Mouse (Mus musculus): ENCODE results near the gene Htt. TPM values are rescaled to one million over a fixed set of nuclear protein-coding genes. Genes with fewer than 3 reads are reported as not detected.
"Not testable (repeated sequence)": the region's sequence is repeated elsewhere in the genome, so short reads cannot be mapped to it uniquely, and the experiment has no call there.

Gene Htt
- polyA plus RNA-seq (2015; fragmentation: Nextera tagmentation; extraction: Ambion mirVana), result 7.2 and 7.4 TPM in 2 replicates

GRCm38 (mm10) chr5:34761509-34761908 lies at the start of gene Htt:
TSS of gene Htt (plus strand) at chr5:34761740.
- Histone ChIP-seq H3K27me3 (replicated peaks; ENCODE audit: control insufficient read depth, insufficient read depth, low read length) (no peaks in the 10 kb centered on the region), H3K9ac (ENCODE audit: low read depth, low read length) (peak within 1 kb of the TSS; percentile 98)

GRCm38 (mm10) chr5:34714371-34714770 lies 47.2 kb upstream of the Htt start:
- 69% methylated on average over 3 of the region's 3 CpGs for WGBS
- not testable (repeated sequence) for H3K4me3 ChIP-seq (ENCODE audit: low read length); H3K4me1 ChIP-seq (ENCODE audit: control insufficient read depth, insufficient read depth, low read length); H3K36me3 ChIP-seq (ENCODE audit: control insufficient read depth, insufficient read depth, low read length); H3K27ac ChIP-seq (ENCODE audit: low read length); ATAC-seq; H3K9me3 ChIP-seq (ENCODE audit: control insufficient read depth, low read length); H3K4me2 ChIP-seq (ENCODE audit: low read depth, low read length); H3K9ac ChIP-seq (ENCODE audit: low read depth, low read length); H3K27me3 ChIP-seq (replicated peaks; ENCODE audit: control insufficient read depth, insufficient read depth, low read length)

More at GRCm38 (mm10) chr5:34761509-34761908, at the start of gene Htt:
- under 1% methylated on average over 35 of the region's 35 CpGs for WGBS
- Histone ChIP-seq H3K27ac (ENCODE audit: low read length) (peak within 1 kb of the TSS; percentile 90), H3K4me3 (ENCODE audit: low read length) (peak within 1 kb of the TSS; percentile 100), H3K4me1 (ENCODE audit: control insufficient read depth, insufficient read depth, low read length) (0 out of 2 replicates have a peak, but pooled peaks cover 3% of the 10 kb centered on the region), H3K4me2 (ENCODE audit: low read depth, low read length) (peak within 1 kb of the TSS; percentile 86), H3K9me3 (ENCODE audit: control insufficient read depth, low read length) (no peaks in the 10 kb centered on the region), H3K36me3 (ENCODE audit: control insufficient read depth, insufficient read depth, low read length) (no peaks in the 10 kb centered on the region)
- ATAC-seq, result peak; percentile 99

GRCm38 (mm10) chr5:34714816-34715215 lies 46.7 kb upstream of the Htt start:
- Histone ChIP-seq H3K4me3 (ENCODE audit: low read length) (no peak overlapping the region), H3K27ac (ENCODE audit: low read length) (no peak overlapping the region), H3K36me3 (ENCODE audit: control insufficient read depth, insufficient read depth, low read length) (no peaks in the 10 kb centered on the region), H3K9ac (ENCODE audit: low read depth, low read length) (no peak overlapping the region), H3K9me3 (ENCODE audit: control insufficient read depth, low read length) (no peaks in the 10 kb centered on the region), H3K27me3 (replicated peaks; ENCODE audit: control insufficient read depth, insufficient read depth, low read length) (no peaks in the 10 kb centered on the region), H3K4me1 (ENCODE audit: control insufficient read depth, insufficient read depth, low read length) (no peaks in the 10 kb centered on the region), H3K4me2 (ENCODE audit: low read depth, low read length) (no peak overlapping the region)
- 80% methylated on average over 5 of the region's 5 CpGs for WGBS
- ATAC-seq, result no peak

- no peak for ATAC-seq
- no peak overlapping the region for H3K4me3 ChIP-seq (ENCODE audit: low read length)
- no peaks in the 10 kb centered on the region for H3K27me3 ChIP-seq (replicated peaks; ENCODE audit: control insufficient read depth, insufficient read depth, low read length)
- H3K9me3 ChIP-seq (ENCODE audit: control insufficient read depth, low read length), result no peaks in the 10 kb centered on the region
- H3K36me3 ChIP-seq (ENCODE audit: control insufficient read depth, insufficient read depth, low read length), result no peaks in the 10 kb centered on the region
- H3K4me1 ChIP-seq (ENCODE audit: control insufficient read depth, insufficient read depth, low read length), result no peaks in the 10 kb centered on the region
- H3K27ac ChIP-seq (ENCODE audit: low read length), result no peak overlapping the region
- no peak overlapping the region for H3K9ac ChIP-seq (ENCODE audit: low read depth, low read length)
- no peak overlapping the region for H3K4me2 ChIP-seq (ENCODE audit: low read depth, low read length)
Measured at GRCm38 (mm10) chr5:34729141-34729540, 32.4 kb upstream of the Htt start.

- WGBS, result 36% methylated on average over 1 of the region's 1 CpGs
Measured at GRCm38 (mm10) chr5:34730255-34730654, 31.3 kb upstream of the Htt start.

GRCm38 (mm10) chr5:34751477-34751876 lies 10.1 kb upstream of the Htt start:
- 51% methylated on average over 3 of the region's 3 CpGs for WGBS
- no peak overlapping the region for H3K27ac ChIP-seq (ENCODE audit: low read length)

More at GRCm38 (mm10) chr5:34730255-34730654, 31.3 kb upstream of the Htt start:
- H3K9ac ChIP-seq (ENCODE audit: low read depth, low read length), result no peak overlapping the region
- ATAC-seq, result no peak
- H3K27me3 ChIP-seq (replicated peaks; ENCODE audit: control insufficient read depth, insufficient read depth, low read length), result no peaks in the 10 kb centered on the region
- no peaks in the 10 kb centered on the region for H3K4me1 ChIP-seq (ENCODE audit: control insufficient read depth, insufficient read depth, low read length)
- H3K36me3 ChIP-seq (ENCODE audit: control insufficient read depth, insufficient read depth, low read length), result no peaks in the 10 kb centered on the region
- H3K9me3 ChIP-seq (ENCODE audit: control insufficient read depth, low read length), result no peaks in the 10 kb centered on the region
- H3K4me2 ChIP-seq (ENCODE audit: low read depth, low read length), result no peak overlapping the region
- no peak overlapping the region for H3K4me3 ChIP-seq (ENCODE audit: low read length)
- H3K27ac ChIP-seq (ENCODE audit: low read length), result no peak overlapping the region

GRCm38 (mm10) chr5:34758762-34759161 lies 2.8 kb upstream of the Htt start:
- 0 out of 2 replicates have a peak, but pooled peaks cover 3% of the 10 kb centered on the region for H3K4me1 ChIP-seq (ENCODE audit: control insufficient read depth, insufficient read depth, low read length)
- H3K4me2 ChIP-seq (ENCODE audit: low read depth, low read length), result no peak overlapping the region
- H3K27ac ChIP-seq (ENCODE audit: low read length), result no peak overlapping the region
- H3K9me3 ChIP-seq (ENCODE audit: control insufficient read depth, low read length), result no peaks in the 10 kb centered on the region
- no peak overlapping the region for H3K4me3 ChIP-seq (ENCODE audit: low read length)
- no peaks in the 10 kb centered on the region for H3K27me3 ChIP-seq (replicated peaks; ENCODE audit: control insufficient read depth, insufficient read depth, low read length)
- 47% methylated on average over 1 of the region's 1 CpGs for WGBS
- no peak for ATAC-seq
- H3K36me3 ChIP-seq (ENCODE audit: control insufficient read depth, insufficient read depth, low read length), result no peaks in the 10 kb centered on the region
- no peak overlapping the region for H3K9ac ChIP-seq (ENCODE audit: low read depth, low read length)

More at GRCm38 (mm10) chr5:34751477-34751876, 10.1 kb upstream of the Htt start:
- Histone ChIP-seq H3K36me3 (ENCODE audit: control insufficient read depth, insufficient read depth, low read length) (no peaks in the 10 kb centered on the region), H3K9ac (ENCODE audit: low read depth, low read length) (no peak overlapping the region), H3K4me1 (ENCODE audit: control insufficient read depth, insufficient read depth, low read length) (no peaks in the 10 kb centered on the region), H3K9me3 (ENCODE audit: control insufficient read depth, low read length) (no peaks in the 10 kb centered on the region), H3K27me3 (replicated peaks; ENCODE audit: control insufficient read depth, insufficient read depth, low read length) (no peaks in the 10 kb centered on the region), H3K4me2 (ENCODE audit: low read depth, low read length) (no peak overlapping the region), H3K4me3 (ENCODE audit: low read length) (no peak overlapping the region)
- ATAC-seq, result no peak

GRCm38 (mm10) chr5:34760850-34761508 lies 561 bp upstream of the Htt start:
- H3K9ac ChIP-seq (ENCODE audit: low read depth, low read length), result peak overlapping the region; percentile 98
- H3K4me3 ChIP-seq (ENCODE audit: low read length), result peak overlapping the region; percentile 100
- H3K36me3 ChIP-seq (ENCODE audit: control insufficient read depth, insufficient read depth, low read length), result no peaks in the 10 kb centered on the region
- ATAC-seq, result peak; percentile 37
- peak overlapping the region; percentile 86 for H3K4me2 ChIP-seq (ENCODE audit: low read depth, low read length)
- peak overlapping the region; percentile 90 for H3K27ac ChIP-seq (ENCODE audit: low read length)
- WGBS, result under 1% methylated on average over 19 of the region's 19 CpGs
- H3K4me1 ChIP-seq (ENCODE audit: control insufficient read depth, insufficient read depth, low read length), result 0 out of 2 replicates have a peak, but pooled peaks cover 3% of the 10 kb centered on the region
- no peaks in the 10 kb centered on the region for H3K27me3 ChIP-seq (replicated peaks; ENCODE audit: control insufficient read depth, insufficient read depth, low read length)
- H3K9me3 ChIP-seq (ENCODE audit: control insufficient read depth, low read length), result no peaks in the 10 kb centered on the region

- peak overlapping the region; percentile 98 for H3K9ac ChIP-seq (ENCODE audit: low read depth, low read length)
- WGBS, result under 1% methylated on average over 50 of the region's 54 CpGs
- ATAC-seq, result peak; percentile 70
Measured at GRCm38 (mm10) chr5:34761934-34762611, 533 bp downstream of the Htt start.

More at GRCm38 (mm10) chr5:34761934-34762611, 533 bp downstream of the Htt start:
- peak overlapping the region; percentile 63 for H3K4me2 ChIP-seq (ENCODE audit: low read depth, low read length)
- no peaks in the 10 kb centered on the region for H3K9me3 ChIP-seq (ENCODE audit: control insufficient read depth, low read length)
- H3K27ac ChIP-seq (ENCODE audit: low read length), result peak overlapping the region; percentile 90
- no peaks in the 10 kb centered on the region for H3K27me3 ChIP-seq (replicated peaks; ENCODE audit: control insufficient read depth, insufficient read depth, low read length)
- H3K36me3 ChIP-seq (ENCODE audit: control insufficient read depth, insufficient read depth, low read length), result no peaks in the 10 kb centered on the region
- H3K4me3 ChIP-seq (ENCODE audit: low read length), result peak overlapping the region; percentile 100
- H3K4me1 ChIP-seq (ENCODE audit: control insufficient read depth, insufficient read depth, low read length), result 0 out of 2 replicates have a peak, but pooled peaks cover 3% of the 10 kb centered on the region

Measured in intestine, embryonic 16.5 days (tissue).